9 mouse cellular contexts compared by ENCODE assay signal in genomic region chr1:134560801-134561769, GRCm38 (mm10). TPM values are rescaled to one million over a fixed set of nuclear protein-coding genes. Genes with fewer than 3 reads are reported as not detected.
A peak's percentile ranks its signal among the peaks of the same experiment; 100 is the strongest.
DNase-seq lines count a peak whose midpoint lies in the region; ATAC-seq and TF ChIP-seq lines count a peak whose summit lies in the region.
"Had no signal": no experiment of that assay in that cellular context is flagged by ENCODE, and none has a peak within 500 bp of the region (broad histone marks: within the 10 kb centered on the region; RNA-seq: fewer than 3 reads in every experiment).

No protein-coding gene starts in this region.

- no peak for TF ChIP-seq POLR2A in limb, embryonic 14.5 days (IDR thresholded peaks at IDR 0.05; ENCODE audit: borderline replicate concordance, extremely low read depth, insufficient read depth, insufficient read length)
- TF ChIP-seq POLR2A in myocyte (IDR thresholded peaks at IDR 0.05; ENCODE audit: insufficient read length, low read depth), result no peak

- H3K27me3 ChIP-seq in intestine, embryonic 16.5 days (replicated peaks; ENCODE audit: control insufficient read depth, insufficient read depth, low read length), result no peaks in the 10 kb centered on the region
- H3K27me3 ChIP-seq in limb, embryonic 14.5 days (ENCODE audit: control insufficient read depth, insufficient read depth, low read length), result no peaks in the 10 kb centered on the region
- H3K27me3 ChIP-seq in myocyte (ENCODE audit: control insufficient read depth, insufficient read depth, insufficient read length), result no peaks in the 10 kb centered on the region
- H3K27me3 ChIP-seq in stomach, embryonic 16.5 days (ENCODE audit: control insufficient read depth, insufficient read depth, low read length), result no peaks in the 10 kb centered on the region

- no peaks in the 10 kb centered on the region for H3K36me3 ChIP-seq in intestine, embryonic 16.5 days (ENCODE audit: control insufficient read depth, insufficient read depth, low read length)
- H3K36me3 ChIP-seq in limb, embryonic 14.5 days (ENCODE audit: control insufficient read depth, insufficient read depth, low read length), result no peaks in the 10 kb centered on the region
- no peaks in the 10 kb centered on the region for H3K36me3 ChIP-seq in myocyte (ENCODE audit: control insufficient read depth, insufficient read depth)
- H3K36me3 ChIP-seq in stomach, embryonic 16.5 days (ENCODE audit: control insufficient read depth, insufficient read depth, low read length), result no peaks in the 10 kb centered on the region

- 1% methylated on average over 62 of the region's 76 CpGs for whole genome bisulfite sequencing in intestine, embryonic 16.5 days
- under 1% methylated on average over 43 of the region's 76 CpGs for WGBS in limb, embryonic 14.5 days
- under 1% methylated on average over 71 of the region's 76 CpGs for WGBS in stomach, embryonic 16.5 days

- peak overlapping the region; percentile 90 for H3K9ac ChIP-seq in intestine, embryonic 16.5 days (ENCODE audit: low read depth, low read length)
- H3K9ac ChIP-seq in limb, embryonic 14.5 days (ENCODE audit: low read depth, low read length, severe bottlenecking), result peak overlapping the region; percentile 100
- H3K9ac ChIP-seq in stomach, embryonic 16.5 days (ENCODE audit: low read length), result peak overlapping the region; percentile 100

- ATAC-seq in intestine, embryonic 16.5 days, result peak; percentile 9; the same call in 1 of the 2 replicates
- ATAC-seq in limb, embryonic 14.5 days (ENCODE audit: low FRiP score, low read depth), result no peak
- peak; percentile 14; the same call in 1 of the 2 replicates for ATAC-seq in stomach, embryonic 16.5 days (ENCODE audit: insufficient read depth, low FRiP score)

- H3K4me1 ChIP-seq in intestine, embryonic 16.5 days (ENCODE audit: control insufficient read depth, insufficient read depth, low read length), result peaks cover 19% of the 10 kb centered on the region
- H3K4me1 ChIP-seq in limb, embryonic 14.5 days (ENCODE audit: control insufficient read depth, insufficient read depth, low read length), result peaks cover 26% of the 10 kb centered on the region
- H3K4me1 ChIP-seq in stomach, embryonic 16.5 days (ENCODE audit: control insufficient read depth, insufficient read depth, low read length), result peaks cover 16% of the 10 kb centered on the region

- no peaks in the 10 kb centered on the region for H3K9me3 ChIP-seq in intestine, embryonic 16.5 days (ENCODE audit: control insufficient read depth, low read length)
- no peaks in the 10 kb centered on the region for H3K9me3 ChIP-seq in limb, embryonic 14.5 days (ENCODE audit: control insufficient read depth, low read length)
- no peaks in the 10 kb centered on the region for H3K9me3 ChIP-seq in stomach, embryonic 16.5 days (replicated peaks; ENCODE audit: control insufficient read depth, low read length)

- H3K4me2 ChIP-seq in intestine, embryonic 16.5 days (ENCODE audit: low read depth, low read length), result peak overlapping the region; percentile 75
- H3K4me2 ChIP-seq in limb, embryonic 14.5 days (replicated peaks; ENCODE audit: low read depth, low read length, severe bottlenecking), result peak overlapping the region; percentile 59
- peak overlapping the region; percentile 58 for H3K4me2 ChIP-seq in myocyte (ENCODE audit: low read depth)
- peak overlapping the region; percentile 80 for H3K4me2 ChIP-seq in stomach, embryonic 16.5 days (ENCODE audit: low read depth, low read length)

- intact Hi-C loops in gastrocnemius, postnatal 36 days (cut with DNase I), result no loop called here

- peak overlapping the region; percentile 59 for H3ac ChIP-seq in myocyte (ENCODE audit: control insufficient read depth, insufficient read length)

- peak; percentile 7 for DNase-seq in gastrocnemius, adult 18-20 months (ENCODE audit: low spot score)
- no peak for DNase-seq in gastrocnemius, adult 8-10 months (ENCODE audit: low spot score in 2 of 2)
- peak; percentile 48 to 51 for DNase-seq in cerebellum, postnatal 14 days
- DNase-seq in gastrocnemius, postnatal 36 days, result peak; percentile 10 to 15
- DNase-seq in limb, embryonic 14.5 days (ENCODE audit: low spot score), result peak; percentile 32

- peaks cover 44% of the 10 kb centered on the region for H3K79me2 ChIP-seq in myocyte (ENCODE audit: control insufficient read depth, insufficient read depth)

- peak overlapping the region; percentile 78 for H3K4me3 ChIP-seq in intestine, embryonic 16.5 days (ENCODE audit: low read length)
- peak overlapping the region; percentile 99 for H3K4me3 ChIP-seq in limb, embryonic 14.5 days (replicated peaks; ENCODE audit: low read length)
- H3K4me3 ChIP-seq in myocyte, result peak overlapping the region; percentile 49
- peak overlapping the region; percentile 100 for H3K4me3 ChIP-seq in stomach, embryonic 16.5 days (replicated peaks; ENCODE audit: low read length)

- peak overlapping the region; percentile 96 for H3K27ac ChIP-seq in intestine, embryonic 16.5 days (ENCODE audit: low read length)
- H3K27ac ChIP-seq in limb, embryonic 14.5 days (replicated peaks; ENCODE audit: low read depth, low read length), result peak overlapping the region; percentile 96
- peak overlapping the region; percentile 98 for H3K27ac ChIP-seq in stomach, embryonic 16.5 days (ENCODE audit: low read length)

TF ChIP-seq in myocyte, 11 proteins besides CTCF, POLR2A, EP300 and RAD21:
- TF ChIP-seq USF1 (IDR thresholded peaks at IDR 0.05; ENCODE audit: low read depth), result no peak

RNA-seq across cellular contexts. Expression of gene Kdm5b, which starts 1.1 kb away (rescaled TPM):
- total RNA-seq in gastrocnemius, adult 18-20 months (2021), result 1 to 10 TPM; 8.0 to 8.3 TPM
- total RNA-seq in gastrocnemius, adult 8-10 months (2022), result 1 to 10 TPM; 8.4 to 9.8 (median 9.5) TPM
- 10 to 100 TPM in 1 of 2 experiments, 1 to 10 TPM in 1; 9.2 to 11.1 TPM for total RNA-seq in gastrocnemius, postnatal 36 days (2021)
- 25.4 and 26.3 TPM in 2 replicates for polyA plus RNA-seq in intestine, embryonic 16.5 days (2015; fragmentation: Nextera tagmentation; extraction: Ambion mirVana)
- 38.1 TPM in 2 replicates for polyA plus RNA-seq in limb, embryonic 14.5 days (2012; rRNA removed)
- polyA plus RNA-seq in limb, embryonic 14.5 days (2014; fragmentation: Nextera tagmentation; extraction: Ambion mirVana), result 83.5 and 100 TPM in 2 replicates
- 11.2 TPM for polyA plus RNA-seq in myocyte (2012; fragmentation: generic; extraction: Trizol)
- polyA plus RNA-seq in stomach, embryonic 16.5 days (2015; fragmentation: Nextera tagmentation; extraction: Ambion mirVana), result 48.4 and 51.7 TPM in 2 replicates

RNA-seq across cellular contexts. Expression of gene Mgat4e, which starts 11.6 kb away (rescaled TPM):
- not detected for total RNA-seq in gastrocnemius, adult 18-20 months (2021)
- not detected for total RNA-seq in gastrocnemius, adult 8-10 months (2022)
- not detected for total RNA-seq in gastrocnemius, postnatal 36 days (2021)
- polyA plus RNA-seq in intestine, embryonic 16.5 days (2015; fragmentation: Nextera tagmentation; extraction: Ambion mirVana), result not detected in 2 replicates
- 0.10 and 0.15 TPM in 2 replicates for polyA plus RNA-seq in limb, embryonic 14.5 days (2012; rRNA removed)
- not detected in 2 replicates for polyA plus RNA-seq in limb, embryonic 14.5 days (2014; fragmentation: Nextera tagmentation; extraction: Ambion mirVana)
- polyA plus RNA-seq in myocyte (2012; fragmentation: generic; extraction: Trizol), result not detected
- not detected in 2 replicates for polyA plus RNA-seq in stomach, embryonic 16.5 days (2015; fragmentation: Nextera tagmentation; extraction: Ambion mirVana)
- total RNA-seq: neutrophil, adult 5-6 weeks had no signal

Comparison
In these comparisons a context has a peak if more than half of its experiments do, and no peak if none do; other contexts are left out.
1. DNase-seq: peak in gastrocnemius, adult 18-20 months (single experiment), cerebellum, postnatal 14 days (2 of 2), gastrocnemius, postnatal 36 days (2 of 2) and limb, embryonic 14.5 days (single experiment); none in gastrocnemius, adult 8-10 months (0 of 2).
2. H3K4me3 ChIP-seq: peak in every context shown above with its lines; median percentile 100 in stomach, embryonic 16.5 days; 99 in limb, embryonic 14.5 days; 78 in intestine, embryonic 16.5 days; 49 in myocyte.
3. Peak in every context shown above with its lines, with median percentiles within 50 percentile points of each other: H3K27ac ChIP-seq, H3K4me2 ChIP-seq and H3K9ac ChIP-seq.